Mouse (Mus musculus): Measurements from ENCODE around the gene Mthfd1l.

GRCm38 (mm10) chr10:4113328-4113658 is 140.4 kb downstream of the Mthfd1l start:
- TF ChIP-seq CTCF (IDR thresholded peaks at IDR 0.05; ENCODE audit: borderline replicate concordance, insufficient read depth, low read depth, low read length): no peak
- TF ChIP-seq POLR2A (IDR thresholded peaks at IDR 0.05; ENCODE audit: borderline replicate concordance, insufficient read depth, low read length): no peak
